Mouse (Mus musculus): ENCODE data around the gene Micu1. TPM values are rescaled to one million over a fixed set of nuclear protein-coding genes. Genes with fewer than 3 reads are reported as not detected.

The Micu1 gene
- polyA plus RNA-seq, 1 experiment: 98.4 TPM

GRCm38 (mm10) chr10:59902606-59902990 lies 200.3 kb downstream of the Micu1 start:
- no peak for DNase-seq (ENCODE audit: low spot score)

DNA sequence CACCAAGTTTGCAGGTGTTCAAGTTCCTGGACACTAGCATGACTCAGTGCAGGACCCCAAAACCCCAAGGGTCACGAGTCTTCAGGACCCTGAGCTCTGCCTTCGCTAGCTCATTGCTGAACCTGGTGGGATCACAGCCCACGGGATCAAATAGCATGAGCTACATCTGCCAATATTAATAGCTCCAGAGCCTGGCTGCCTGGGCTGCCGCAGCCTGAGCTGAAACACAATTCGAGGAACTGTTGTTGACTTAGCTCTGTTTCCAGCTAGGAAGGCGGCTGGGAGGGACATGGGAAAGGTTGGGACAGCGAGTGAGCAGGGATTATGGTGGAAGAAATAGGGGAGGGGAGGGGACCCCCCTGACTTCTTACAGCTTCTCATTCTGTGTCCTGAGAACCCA lies 200.9 kb downstream of the Micu1 start:
- DNase-seq (ENCODE audit: low spot score): no peak

DNA sequence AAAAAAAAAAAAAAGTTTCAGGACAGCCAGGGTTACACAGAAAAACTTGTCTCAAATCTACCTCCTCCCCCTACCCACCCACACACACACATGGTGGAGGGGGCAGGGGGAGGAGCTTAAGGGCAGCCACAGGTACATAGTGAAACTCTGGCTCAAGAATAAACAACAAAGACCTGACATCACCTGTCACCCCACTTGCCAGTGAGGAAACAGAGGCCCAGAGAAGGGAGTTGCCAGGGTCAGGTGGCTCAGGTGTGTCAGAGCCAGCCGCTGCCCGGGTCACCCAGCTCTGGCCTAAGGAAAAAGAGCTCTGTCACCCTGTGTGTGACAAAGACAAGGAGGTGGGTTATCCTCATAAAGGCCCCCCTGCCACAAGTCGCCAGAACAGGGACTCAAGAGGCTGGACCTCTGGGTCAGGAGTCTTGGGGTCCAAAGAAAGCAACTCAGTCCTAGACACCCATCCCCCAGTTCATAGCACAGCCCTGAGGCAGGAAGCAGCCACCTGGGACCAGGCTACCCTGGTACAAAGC lies 204.9 kb downstream of the Micu1 start:
- DNase-seq (ENCODE audit: low spot score): no peak

DNA sequence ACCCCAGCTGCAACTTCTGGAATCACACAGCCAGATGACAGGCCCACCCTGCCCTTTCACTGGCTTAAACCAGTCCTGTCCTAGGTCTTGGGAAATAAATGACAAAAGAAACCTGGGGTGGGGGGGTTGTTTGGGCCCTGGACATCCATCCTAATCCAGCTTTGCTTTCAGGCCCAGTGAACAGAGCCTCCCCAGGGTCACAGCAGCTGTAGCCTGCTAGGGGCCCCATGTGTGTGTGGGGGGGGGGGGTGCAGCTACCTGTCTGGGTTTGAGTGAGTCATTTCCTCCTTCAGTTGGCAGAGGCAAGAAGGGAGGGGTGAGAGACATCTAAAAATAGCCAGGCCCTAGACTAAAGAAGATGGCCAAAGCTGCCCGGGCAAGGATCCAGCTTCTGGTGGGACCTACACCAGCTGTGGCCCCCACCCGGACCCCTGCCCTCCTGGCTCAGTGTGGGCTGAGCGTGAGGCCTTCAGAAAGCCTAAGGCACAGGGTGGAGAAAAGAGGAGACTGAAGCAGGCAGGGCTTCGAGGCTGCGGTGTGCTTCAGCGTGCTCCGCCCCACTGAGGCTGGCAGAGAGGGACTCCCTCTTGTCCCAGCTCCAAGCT lies 205.5 kb downstream of the Micu1 start:
- DNase-seq (ENCODE audit: low spot score): no peak

DNA sequence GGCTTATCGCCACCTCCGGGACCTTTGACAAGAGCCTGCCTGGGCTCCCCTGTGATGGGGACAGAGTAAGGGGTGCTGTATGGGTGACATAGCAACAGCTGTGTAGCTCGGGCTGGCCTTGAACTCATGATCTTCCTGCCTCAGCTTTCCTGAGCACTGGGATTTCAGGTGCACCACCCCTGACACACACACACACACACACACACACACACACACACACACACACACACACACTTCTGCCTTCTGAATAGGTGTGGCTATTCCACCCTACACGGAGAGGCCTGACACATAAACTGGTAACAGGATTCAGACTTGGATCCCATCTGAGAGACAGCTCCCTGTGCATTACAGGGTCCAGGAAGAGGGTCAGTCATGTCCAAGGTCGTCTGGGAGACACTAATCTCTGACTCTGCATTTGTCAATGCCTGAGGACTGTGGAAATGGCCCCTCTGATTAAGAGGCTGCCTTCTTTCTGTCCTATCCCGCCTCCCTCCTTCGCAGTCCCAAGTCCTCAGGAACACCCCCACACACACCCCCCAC lies 206.6 kb downstream of the Micu1 start:
- DNase-seq (ENCODE audit: low spot score): no peak

DNA sequence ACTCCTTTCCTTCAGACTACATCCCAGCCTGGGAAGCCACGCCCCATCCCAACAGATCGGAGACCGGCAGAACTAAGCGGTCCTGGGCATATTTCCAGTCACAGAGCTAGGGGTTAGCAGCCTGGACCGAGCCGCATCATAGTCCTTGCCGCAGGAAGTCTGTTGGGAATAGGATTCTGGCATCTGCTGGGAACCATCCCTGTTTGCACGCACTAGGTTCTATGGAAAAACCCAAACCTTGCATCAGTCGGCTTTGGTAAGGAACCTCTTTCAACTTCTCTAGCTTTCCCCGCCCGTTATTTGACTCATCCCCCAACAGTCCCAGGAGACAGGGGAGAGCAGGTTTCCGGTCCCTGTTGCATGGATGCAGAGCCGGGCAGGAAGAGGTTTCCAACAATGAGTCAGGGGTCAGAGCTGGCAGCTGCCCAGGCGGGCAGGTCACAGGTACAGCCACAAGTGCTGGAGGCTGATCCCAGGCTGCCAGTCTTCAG lies 207.1 kb downstream of the Micu1 start:
- no peak for DNase-seq (ENCODE audit: low spot score)

DNA sequence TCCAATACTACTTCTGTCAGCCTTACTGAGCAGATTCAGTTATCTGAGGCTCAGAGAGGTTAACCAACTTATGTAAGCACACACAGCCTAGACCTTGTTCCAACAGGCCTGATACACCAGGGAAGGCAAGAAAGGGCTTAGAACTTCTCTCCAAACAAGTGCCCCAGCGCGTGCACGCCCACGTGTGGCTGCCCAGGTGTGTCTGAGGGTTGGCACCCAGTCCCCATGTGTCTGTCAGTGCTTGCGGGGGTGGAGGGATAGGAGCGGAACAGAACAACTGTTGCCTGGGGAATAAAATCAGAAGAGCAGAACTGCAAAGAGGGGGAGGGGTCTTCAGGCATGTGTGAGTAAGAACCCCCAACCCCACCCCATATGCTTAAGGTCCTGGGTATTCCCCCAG lies 208.8 kb downstream of the Micu1 start:
- no peak for DNase-seq (ENCODE audit: low spot score)

GRCm38 (mm10) chr10:59911561-59912198 lies 209.4 kb downstream of the Micu1 start:
- DNase-seq (ENCODE audit: low spot score): no peak

Other genes with a start within 250 kb of the Micu1 start
- 0.51 TPM in 1 of 2 replicates, not detected in the other for gene Gm10322, start 86.4 kb upstream of the Micu1 start, polyA plus RNA-seq (2012; rRNA removed)
- 61.4 and 63.9 TPM in 2 replicates for gene Mcu, start 85.8 kb upstream of the Micu1 start, polyA plus RNA-seq (2012; rRNA removed)
- gene Dnajb12, start 177.1 kb downstream of the Micu1 start, polyA plus RNA-seq (2012; rRNA removed): 34.9 and 44.7 TPM in 2 replicates
- 20.6 and 30.7 TPM in 2 replicates for gene Ddit4, start 249.4 kb downstream of the Micu1 start, polyA plus RNA-seq (2012; rRNA removed)

All from urinary bladder, adult 2 months (tissue).